Mouse (Mus musculus) brain, embryonic 14.5 days (tissue): ENCODE results near the gene Pid1.

Experiments
- CTCF ChIP-seq: fragments of 200-500 bp; IDR thresholded peaks from 2 replicates; pipeline ENCODE4 v1.5.1; 2012; ENCODE audit warnings: inconsistent platforms, mild to moderate bottlenecking, moderate library complexity, borderline replicate concordance; ENCODE audit not compliant: insufficient read depth, insufficient read length; ENCODE audit errors: extremely low read depth
- POLR2A ChIP-seq: fragments of 200-500 bp; IDR thresholded peaks from 2 replicates; pipeline ENCODE4 v1.6.1; 2012; ENCODE audit warnings: mild to moderate bottlenecking, inconsistent platforms, borderline replicate concordance; ENCODE audit not compliant: poor library complexity, insufficient read depth, insufficient read length, severe bottlenecking; ENCODE audit errors: extremely low read depth

- TF ChIP-seq POLR2A (no peak), CTCF (no peak)
Observed at GRCm38 (mm10) chr1:84253838-84254237, 110.1 kb downstream of the Pid1 start.
